In the genomic region with DNA sequence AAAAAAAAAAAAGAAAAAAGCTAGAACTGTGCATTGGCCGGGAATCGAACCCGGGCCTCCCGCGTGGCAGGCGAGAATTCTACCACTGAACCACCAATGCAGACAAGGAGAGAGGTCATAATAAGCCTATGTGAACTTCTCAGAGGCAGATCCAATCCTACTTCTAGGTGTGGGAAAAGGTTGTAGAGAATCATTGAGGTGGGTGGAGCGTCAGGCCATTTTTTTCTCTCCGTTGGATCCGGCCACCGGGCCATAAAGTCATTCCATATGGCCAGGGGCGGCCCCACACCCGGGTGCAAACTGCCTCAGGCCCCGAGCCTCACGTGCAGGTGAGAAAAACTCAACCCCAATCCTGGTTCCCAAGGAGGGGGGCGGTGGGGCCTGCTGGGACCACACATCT, we compare ENCODE assay signal across 8 mouse cellular contexts. TPM values are rescaled to one million over a fixed set of nuclear protein-coding genes. Genes with fewer than 3 reads are reported as not detected.
DNase-seq lines count a peak whose midpoint lies in the region; ATAC-seq and TF ChIP-seq lines count a peak whose summit lies in the region.

No protein-coding gene starts in this region.

- H3K27ac ChIP-seq in MEL (ENCODE audit: control insufficient read depth, low read depth, low read length), result no peak overlapping the region
- no peak overlapping the region for H3K27ac ChIP-seq in hindbrain, embryonic 14.5 days
- H3K27ac ChIP-seq in macrophage, result no peak overlapping the region

- H3K79me2 ChIP-seq in MEL (ENCODE audit: control insufficient read depth, insufficient read depth, low read length, poor library complexity), result no peaks in the 10 kb centered on the region; the same call in 1 of the 2 replicates
- H3K79me2 ChIP-seq in macrophage (ENCODE audit: inconsistent target), result no peaks in the 10 kb centered on the region

- TF ChIP-seq RAD21 in MEL (IDR thresholded peaks at IDR 0.05; ENCODE audit: low read depth, low read length), result no peak

- H3K36me3 ChIP-seq in MEL (ENCODE audit: control insufficient read depth in 1 of 2, insufficient read depth in 2 of 2, low read length in 2 of 2) (peaks cover 0 to 9% of the 10 kb centered on the region in 2 experiments; a peak in 2 of 4 replicates), macrophage (ENCODE audit: inconsistent target) (no peaks in the 10 kb centered on the region)
- no peaks in the 10 kb centered on the region for H3K36me3 ChIP-seq in hindbrain, embryonic 14.5 days (replicated peaks; ENCODE audit: control insufficient read depth, insufficient read depth)

- no peaks in the 10 kb centered on the region for H3K27me3 ChIP-seq in MEL (ENCODE audit: control insufficient read depth in 1 of 2, insufficient read depth in 2 of 2, low read length in 2 of 2)
- peaks cover 25% of the 10 kb centered on the region for H3K27me3 ChIP-seq in hindbrain, embryonic 14.5 days (ENCODE audit: control insufficient read depth, insufficient read depth, low read length)

- DNase-seq in MEL (ENCODE audit: low read depth, low spot score), result peak; percentile 92
- peak; percentile 97 for DNase-seq in cerebellum, adult 8-10 months
- DNase-seq in forelimb bud, embryonic 11.5 days (ENCODE audit: low read depth, low spot score), result peak; percentile 90
- DNase-seq in hindbrain, embryonic 14.5 days (ENCODE audit: low spot score), result peak; percentile 100
- DNase-seq in layer of hippocampus, postnatal 36 days, result peak; percentile 79 to 89
- peak; percentile 85 for DNase-seq in right cerebral cortex, adult 18-20 months
- DNase-seq in urinary bladder, postnatal 36 days (ENCODE audit: low spot score in 2 of 2), result peak; percentile 85 to 87

- no peak for TF ChIP-seq POLR2A in MEL (IDR thresholded peaks at IDR 0.05; ENCODE audit: control insufficient read depth in 1 of 2, insufficient read depth in 1 of 2, low read depth in 1 of 2, low read length in 2 of 2, poor library complexity in 1 of 2)

- peak overlapping the region; percentile 98 for H3K4me2 ChIP-seq in hindbrain, embryonic 14.5 days (replicated peaks)

- TF ChIP-seq EP300 in MEL (IDR thresholded peaks at IDR 0.05; ENCODE audit: low read depth in 1 of 2, low read length in 2 of 2), result no peak

- peak overlapping the region; percentile 51 for H3K9ac ChIP-seq in MEL (ENCODE audit: control insufficient read depth, low read depth, low read length, poor library complexity, severe bottlenecking)
- peak overlapping the region; percentile 34; the same call in 1 of the 2 replicates for H3K9ac ChIP-seq in hindbrain, embryonic 14.5 days

- peak overlapping the region; percentile 20 to 88 for H3K4me3 ChIP-seq in MEL (ENCODE audit: control insufficient read depth in 1 of 2, insufficient read depth in 1 of 2, low read depth in 2 of 2, low read length in 2 of 2)
- H3K4me3 ChIP-seq in hindbrain, embryonic 14.5 days (replicated peaks; ENCODE audit: low read length), result peak overlapping the region; percentile 64
- peak overlapping the region; percentile 48 for H3K4me3 ChIP-seq in macrophage (ENCODE audit: inconsistent target)

- no peak for TF ChIP-seq CTCF in MEL (IDR thresholded peaks at IDR 0.05 in 2 of 3, conservative IDR thresholded peaks at IDR 0.05 in 1 of 3; ENCODE audit: control insufficient read depth in 1 of 3, insufficient read depth in 1 of 3, low read depth in 2 of 3, low read length in 3 of 3, poor library complexity in 1 of 3, severe bottlenecking in 1 of 3)

- ATAC-seq in hindbrain, embryonic 14.5 days (ENCODE audit: low FRiP score), result no peak

- H3K4me1 ChIP-seq in MEL (ENCODE audit: control insufficient read depth in 1 of 2, insufficient read depth in 2 of 2, low read length in 2 of 2), result peaks cover 0 to 14% of the 10 kb centered on the region in 2 experiments; a peak in 2 of 4 replicates
- H3K4me1 ChIP-seq in hindbrain, embryonic 14.5 days (replicated peaks; ENCODE audit: control insufficient read depth, insufficient read depth, low read length), result peaks cover 24% of the 10 kb centered on the region

- under 1% methylated on average over 15 of the region's 15 CpGs for WGBS in hindbrain, embryonic 14.5 days
- 7% methylated on average over 15 of the region's 15 CpGs for WGBS in macrophage (ENCODE audit: missing documents)

- no peaks in the 10 kb centered on the region for H3K9me3 ChIP-seq in MEL (replicated peaks; ENCODE audit: insufficient read depth, low read length)
- no peaks in the 10 kb centered on the region for H3K9me3 ChIP-seq in hindbrain, embryonic 14.5 days (ENCODE audit: control insufficient read depth, low read length)

TF ChIP-seq in MEL, 35 proteins besides CTCF, POLR2A, EP300 and RAD21 (continues in another document):
- TF ChIP-seq MXI1 (IDR thresholded peaks at IDR 0.05; ENCODE audit: low read depth, low read length) (peak; percentile 15; the same call in 1 of the 2 replicates), MAFK (IDR thresholded peaks at IDR 0.05; ENCODE audit: borderline replicate concordance, low read depth, low read length) (peak; percentile 99), ELF1 (IDR thresholded peaks at IDR 0.05; ENCODE audit: low read depth, low read length) (peak; percentile 78), TBP (IDR thresholded peaks at IDR 0.05; ENCODE audit: low read depth, low read length) (peak; percentile 100), ZNF384 (IDR thresholded peaks at IDR 0.05; ENCODE audit: low read depth, low read length) (peak; percentile 92), GATA1 (IDR thresholded peaks at IDR 0.05; ENCODE audit: low read depth, low read length) (0 out of 2 replicates have a peak, but pooled peaks have one; percentile 27)

RNA-seq across cellular contexts. Expression of a gene that starts 1.4 kb away (rescaled TPM):
- 0.08 TPM in 1 of 2 replicates, not detected in the other for total RNA-seq in MEL (2012; rRNA removed)
- polyA plus RNA-seq in MEL (2012; ENCODE audit: insufficient read depth in 1 of 2, insufficient read length in 2 of 2, low read depth in 1 of 2, low replicate concordance in 2 of 2, missing spikeins in 1 of 2) (1 to 10 TPM in 1 of 2 experiments, not detected in 1; 1.4 TPM), macrophage (2018) (not detected in 3 replicates)
- 0.43 and 0.52 TPM in 2 replicates for polyA plus RNA-seq in hindbrain, embryonic 14.5 days (2014; fragmentation: Nextera tagmentation; extraction: Ambion mirVana)
- total RNA-seq in layer of hippocampus, postnatal 36 days (2021), result 1 to 10 TPM in 1 of 2 experiments, under 1 TPM in 1; 0.68 to 1.1 TPM
- under 1 TPM in 4 of 26 experiments, not detected in 22; 0.49 to 0.63 (median 0.55) TPM for total RNA-seq in macrophage (2018; cell fraction: chromatin; rRNA removed)
- total RNA-seq in macrophage (2018; cell fraction: cytosol; rRNA removed), result under 1 TPM in 8 of 26 experiments, not detected in 18; 0.07 to 0.14 (median 0.09) TPM
- 1 to 10 TPM in 2 of 26 experiments, under 1 TPM in 3, not detected in 21; 0.26 to 1.1 (median 0.44) TPM for total RNA-seq in macrophage (2018; cell fraction: nucleus; rRNA removed)

RNA-seq across cellular contexts. Expression of a gene that starts 3.6 kb away (rescaled TPM):
- total RNA-seq in MEL (2012; rRNA removed), result 0.08 TPM in 1 of 2 replicates, not detected in the other
- polyA plus RNA-seq in MEL (2012; ENCODE audit: insufficient read depth in 1 of 2, insufficient read length in 2 of 2, low read depth in 1 of 2, low replicate concordance in 2 of 2, missing spikeins in 1 of 2) (under 1 TPM in 1 of 2 experiments, not detected in 1; 0.26 TPM), macrophage (2018) (0.14 to 0.29 TPM in 2 of 3 replicates, not detected in the other)
- polyA plus RNA-seq in hindbrain, embryonic 14.5 days (2014; fragmentation: Nextera tagmentation; extraction: Ambion mirVana), result 0.39 and 0.56 TPM in 2 replicates
- 1 to 10 TPM in 1 of 2 experiments, under 1 TPM in 1; 0.96 to 1.2 TPM for total RNA-seq in layer of hippocampus, postnatal 36 days (2021)
- total RNA-seq in macrophage (2018; cell fraction: chromatin; rRNA removed), result 1 to 10 TPM in 1 of 26 experiments, under 1 TPM in 8, not detected in 17; 0.49 to 1.0 (median 0.62) TPM
- under 1 TPM in 22 of 26 experiments, not detected in 4; 0.07 to 0.35 (median 0.14) TPM for total RNA-seq in macrophage (2018; cell fraction: cytosol; rRNA removed)
- total RNA-seq in macrophage (2018; cell fraction: nucleus; rRNA removed), result 1 to 10 TPM in 2 of 26 experiments, under 1 TPM in 3, not detected in 21; 0.34 to 1.6 (median 0.50) TPM

RNA-seq across cellular contexts. Expression of a gene that starts 6.9 kb away (rescaled TPM):
- not detected in 2 replicates for total RNA-seq in MEL (2012; rRNA removed)
- polyA plus RNA-seq in MEL (2012; ENCODE audit: insufficient read depth in 1 of 2, insufficient read length in 2 of 2, low read depth in 1 of 2, low replicate concordance in 2 of 2, missing spikeins in 1 of 2) (under 1 TPM in 1 of 2 experiments, not detected in 1; 0.13 TPM), macrophage (2018) (0.19 TPM in 1 of 3 replicates, not detected in the others)
- polyA plus RNA-seq in hindbrain, embryonic 14.5 days (2014; fragmentation: Nextera tagmentation; extraction: Ambion mirVana), result 4.3 and 4.9 TPM in 2 replicates
- total RNA-seq in layer of hippocampus, postnatal 36 days (2021), result 1 to 10 TPM; 6.6 to 6.9 TPM
- total RNA-seq in macrophage (2018; cell fraction: chromatin; rRNA removed), result under 1 TPM in 13 of 26 experiments, not detected in 13; 0.16 to 0.69 (median 0.27) TPM
- total RNA-seq in macrophage (2018; cell fraction: cytosol; rRNA removed), result under 1 TPM in 12 of 26 experiments, not detected in 14; 0.03 to 0.27 (median 0.10) TPM
- total RNA-seq in macrophage (2018; cell fraction: nucleus; rRNA removed), result 1 to 10 TPM in 1 of 26 experiments, under 1 TPM in 13, not detected in 12; 0.11 to 1.5 (median 0.20) TPM

RNA-seq across cellular contexts. Expression of a gene that starts 23.7 kb away (rescaled TPM):
- total RNA-seq in MEL (2012; rRNA removed), result 4.5 and 5.6 TPM in 2 replicates
- 10 to 100 TPM in 1 of 2 experiments, not detected in 1; 34.9 TPM for polyA plus RNA-seq in MEL (2012; ENCODE audit: insufficient read depth in 1 of 2, insufficient read length in 2 of 2, low read depth in 1 of 2, low replicate concordance in 2 of 2, missing spikeins in 1 of 2)
- polyA plus RNA-seq in hindbrain, embryonic 14.5 days (2014; fragmentation: Nextera tagmentation; extraction: Ambion mirVana), result 9.6 and 10.1 TPM in 2 replicates
- 10 to 100 TPM; 78.2 to 92.8 TPM for total RNA-seq in layer of hippocampus, postnatal 36 days (2021)
- total RNA-seq in macrophage (2018; cell fraction: chromatin; rRNA removed), result 100 to 1,000 TPM in 3 of 26 experiments, 10 to 100 TPM in 20, 1 to 10 TPM in 3; 2.1 to 182 (median 41.9) TPM
- total RNA-seq in macrophage (2018; cell fraction: cytosol; rRNA removed), result 10 to 100 TPM in 18 of 26 experiments, 1 to 10 TPM in 8; 1.2 to 30.8 (median 12.4) TPM
- total RNA-seq in macrophage (2018; cell fraction: nucleus; rRNA removed), result 100 to 1,000 TPM in 2 of 26 experiments, 10 to 100 TPM in 19, 1 to 10 TPM in 5; 3.2 to 114 (median 23.5) TPM
- 8.8 to 17.5 TPM (median 11.6 TPM) in 3 replicates for polyA plus RNA-seq in macrophage (2018)

RNA-seq across cellular contexts. Expression of a gene that starts 30.5 kb away (rescaled TPM):
- total RNA-seq in MEL (2012; rRNA removed), result 3.3 and 4.2 TPM in 2 replicates
- polyA plus RNA-seq in MEL (2012; ENCODE audit: insufficient read depth in 1 of 2, insufficient read length in 2 of 2, low read depth in 1 of 2, low replicate concordance in 2 of 2, missing spikeins in 1 of 2), result 10 to 100 TPM in 1 of 2 experiments, not detected in 1; 28.9 TPM
- polyA plus RNA-seq in hindbrain, embryonic 14.5 days (2014; fragmentation: Nextera tagmentation; extraction: Ambion mirVana), result 324 and 368 TPM in 2 replicates
- 100 to 1,000 TPM; 962 to 984 TPM for total RNA-seq in layer of hippocampus, postnatal 36 days (2021)
- total RNA-seq in macrophage (2018; cell fraction: chromatin; rRNA removed), result 100 to 1,000 TPM in 20 of 26 experiments, 10 to 100 TPM in 6; 79.4 to 259 (median 167) TPM
- total RNA-seq in macrophage (2018; cell fraction: cytosol; rRNA removed), result 10 to 100 TPM; 20.1 to 40.4 (median 26.4) TPM
- 100 to 1,000 TPM in 24 of 26 experiments, 10 to 100 TPM in 2; 83.9 to 283 (median 140) TPM for total RNA-seq in macrophage (2018; cell fraction: nucleus; rRNA removed)
- polyA plus RNA-seq in macrophage (2018), result 23.6 to 47.7 TPM (median 36.7 TPM) in 3 replicates
